Mouse (Mus musculus): ENCODE data around the gene Cacna1i.

GRCm38 (mm10) chr15:80350431-80350830 lies 63.4 kb downstream of the Cacna1i start:
- TF ChIP-seq POLR2A (IDR thresholded peaks at IDR 0.05; ENCODE audit: control insufficient read depth, extremely low read depth, insufficient read depth, low read length, poor library complexity) = no peak
- 0 out of 2 replicates have a peak, but pooled peaks have one; percentile 11 for TF ChIP-seq CTCF (IDR thresholded peaks at IDR 0.05; ENCODE audit: borderline replicate concordance, control insufficient read depth, extremely low read depth, insufficient read depth, low read length, poor library complexity)
